Mouse (Mus musculus) hematopoietic multipotent progenitor cell, adult 10-12 weeks (in vitro differentiated cells): ENCODE measurements around the gene Hspd1. TPM values are rescaled to one million over a fixed set of nuclear protein-coding genes. Genes with fewer than 3 reads are reported as not detected.

Experiments
- polyA plus RNA-seq: library from polyadenylated mRNA; stranded (reverse); fragments of >175 nt; gene quantifications from 2 replicates; pipeline ENCODE4 v1.2.3, GENCODE M21; 2012; ENCODE audit warnings: low replicate concordance

The Hspd1 gene
- 13.3 and 23.3 TPM in 2 replicates for polyA plus RNA-seq

GRCm38 (mm10) chr1:55087932-55088610, at the start of gene Hspd1, which contains the start of gene Hspe1:
Gene Hspd1, minus strand, starts transcription at chr1:55088243.
Gene Hspe1, plus strand, starts transcription at chr1:55088132.

GRCm38 (mm10) chr1:55130943-55131401, 42.9 kb upstream of the Hspd1 start, which contains the start of gene Mob4:
Gene Mob4, plus strand, starts transcription at chr1:55131231.

GRCm38 (mm10) chr1:55052355-55052953, 35.6 kb downstream of the Hspd1 start, which contains the start of gene Coq10b:
Gene Coq10b, plus strand, starts transcription at chr1:55052770.

Other genes starting within 250 kb of the Hspd1 start
- 17.5 and 23.8 TPM in 2 replicates for gene Ankrd44, start 161.9 kb downstream of the Hspd1 start, polyA plus RNA-seq
- 21.0 and 31.4 TPM in 2 replicates for gene Sf3b1, start 60.8 kb downstream of the Hspd1 start, polyA plus RNA-seq
- gene Coq10b, start 35.5 kb downstream of the Hspd1 start, polyA plus RNA-seq, result 5.3 and 5.7 TPM in 2 replicates
- 34.9 and 62.4 TPM in 2 replicates for gene Hspe1, start 111 bp downstream of the Hspd1 start, polyA plus RNA-seq
- 4.7 and 7.8 TPM in 2 replicates for gene Mob4, start 43.0 kb upstream of the Hspd1 start, polyA plus RNA-seq
- 2.8 and 5.2 TPM in 2 replicates for gene Rftn2, start 138.5 kb upstream of the Hspd1 start, polyA plus RNA-seq
- gene Mars2, start 148.9 kb upstream of the Hspd1 start, polyA plus RNA-seq, result 2.4 and 3.9 TPM in 2 replicates